Comparison of ENCODE assay signal across 8 mouse cellular contexts in genomic region chr7:100555431-100555951, GRCm38 (mm10). TPM values are rescaled to one million over a fixed set of nuclear protein-coding genes. Genes with fewer than 3 reads are reported as not detected.
DNase-seq lines count a peak whose midpoint lies in the region; ATAC-seq and TF ChIP-seq lines count a peak whose summit lies in the region.

No protein-coding gene starts in this region.

- H3K36me3 ChIP-seq in heart, adult 2 months (ENCODE audit: control insufficient read depth, insufficient read depth, low read length): peaks cover 3% of the 10 kb centered on the region; the same call in 1 of the 2 replicates
- no peaks in the 10 kb centered on the region for H3K36me3 ChIP-seq in stomach, embryonic 16.5 days (ENCODE audit: control insufficient read depth, insufficient read depth, low read length)

- peak; percentile 37 for DNase-seq in adrenal gland, postnatal 14 days
- DNase-seq in embryo, embryonic 10 days (ENCODE audit: low spot score): peak; percentile 60
- peak in 1 of 2 experiments; percentile 28 for DNase-seq in heart, adult 2 months
- DNase-seq in layer of hippocampus, postnatal 10 days (ENCODE audit: low spot score in 2 of 2): peak; percentile 64 to 67
- peak; percentile 47 for DNase-seq in mesoderm, embryonic 11.5 days (ENCODE audit: low read depth, low spot score)
- DNase-seq in spleen, adult 12 weeks (ENCODE audit: low spot score): no peak
- DNase-seq in kidney, postnatal 36 days: no peak

- no peak overlapping the region for H3K4me3 ChIP-seq in heart, adult 2 months
- no peak overlapping the region for H3K4me3 ChIP-seq in stomach, embryonic 16.5 days (replicated peaks; ENCODE audit: low read length)

- no peaks in the 10 kb centered on the region for H3K79me2 ChIP-seq in heart, adult 2 months (replicated peaks; ENCODE audit: control insufficient read depth, insufficient read depth, low read length)

- TF ChIP-seq CTCF in heart, adult 2 months (IDR thresholded peaks at IDR 0.05): no peak

- ATAC-seq in stomach, embryonic 16.5 days (ENCODE audit: insufficient read depth, low FRiP score): peak; percentile 62; the same call in 1 of the 2 replicates

- peak overlapping the region; percentile 45 for H3K27ac ChIP-seq in heart, adult 2 months
- H3K27ac ChIP-seq in stomach, embryonic 16.5 days (ENCODE audit: low read length): peak overlapping the region; percentile 85

- peaks cover 2% of the 10 kb centered on the region; the same call in 1 of the 2 replicates for H3K4me1 ChIP-seq in heart, adult 2 months (ENCODE audit: control insufficient read depth, insufficient read depth, low read length)
- H3K4me1 ChIP-seq in stomach, embryonic 16.5 days (ENCODE audit: control insufficient read depth, insufficient read depth, low read length): peaks cover 3% of the 10 kb centered on the region; the same call in 1 of the 2 replicates

- no peak; the same call in 1 of the 2 replicates for TF ChIP-seq POLR2A in heart, adult 2 months (IDR thresholded peaks at IDR 0.05; ENCODE audit: insufficient read depth, low read depth, low read length)

- 0 out of 2 replicates have a peak overlapping the region, but pooled peaks have one; percentile 19 for H3K9ac ChIP-seq in heart, adult 2 months (ENCODE audit: low read depth, low read length)
- no peak overlapping the region; the same call in 1 of the 2 replicates for H3K9ac ChIP-seq in stomach, embryonic 16.5 days (ENCODE audit: low read length)

- 53% methylated on average over 13 of the region's 13 CpGs for WGBS in heart, adult 2 months
- 35% methylated on average over 13 of the region's 13 CpGs for WGBS in stomach, embryonic 16.5 days

- intact Hi-C loops in heart, adult 2 months (cut with DNase I): no loop called here

- peak overlapping the region; percentile 28 for H3K4me2 ChIP-seq in stomach, embryonic 16.5 days (ENCODE audit: low read depth, low read length)

- H3K9me3 ChIP-seq in stomach, embryonic 16.5 days (replicated peaks; ENCODE audit: control insufficient read depth, low read length): no peaks in the 10 kb centered on the region

- no peaks in the 10 kb centered on the region for H3K27me3 ChIP-seq in heart, adult 2 months (ENCODE audit: control insufficient read depth, insufficient read depth, low read length)
- no peaks in the 10 kb centered on the region for H3K27me3 ChIP-seq in stomach, embryonic 16.5 days (ENCODE audit: control insufficient read depth, insufficient read depth, low read length)

- TF ChIP-seq EP300 in heart, adult 2 months (IDR thresholded peaks at IDR 0.05; ENCODE audit: insufficient read depth, low read depth, low read length): no peak

RNA-seq across cellular contexts. Expression of gene Coa4, which starts 18.6 kb away (rescaled TPM):
- 7.8 and 10.4 TPM in 2 replicates for total RNA-seq in adrenal gland, postnatal 14 days (2021)
- 10 to 100 TPM; 14.1 to 15.4 TPM for total RNA-seq in heart, adult 2 months (2021)
- 20.0 and 22.9 TPM in 2 replicates for polyA plus RNA-seq in heart, adult 2 months (2012; rRNA removed)
- total RNA-seq in layer of hippocampus, postnatal 10 days (2021): 1 to 10 TPM; 5.9 to 6.9 TPM
- polyA plus RNA-seq in stomach, embryonic 16.5 days (2015; fragmentation: Nextera tagmentation; extraction: Ambion mirVana): 28.6 and 34.3 TPM in 2 replicates

RNA-seq across cellular contexts. Expression of gene Dnajb13, which starts 40.7 kb away (rescaled TPM):
- 0.30 TPM in 1 of 2 replicates, not detected in the other for total RNA-seq in adrenal gland, postnatal 14 days (2021)
- total RNA-seq in heart, adult 2 months (2021): not detected
- 0.32 and 1.2 TPM in 2 replicates for polyA plus RNA-seq in heart, adult 2 months (2012; rRNA removed)
- under 1 TPM; 0.50 to 0.87 TPM for total RNA-seq in layer of hippocampus, postnatal 10 days (2021)
- 0.99 and 1.0 TPM in 2 replicates for polyA plus RNA-seq in stomach, embryonic 16.5 days (2015; fragmentation: Nextera tagmentation; extraction: Ambion mirVana)

RNA-seq across cellular contexts. Expression of gene Rab6a, which starts 51.7 kb away (rescaled TPM):
- total RNA-seq in adrenal gland, postnatal 14 days (2021): 68.0 TPM in 2 replicates
- 10 to 100 TPM; 59.8 to 64.9 TPM for total RNA-seq in heart, adult 2 months (2021)
- 21.1 and 35.8 TPM in 2 replicates for polyA plus RNA-seq in heart, adult 2 months (2012; rRNA removed)
- total RNA-seq in layer of hippocampus, postnatal 10 days (2021): 100 to 1,000 TPM; 297 to 364 TPM
- 78.0 and 84.9 TPM in 2 replicates for polyA plus RNA-seq in stomach, embryonic 16.5 days (2015; fragmentation: Nextera tagmentation; extraction: Ambion mirVana)

RNA-seq across cellular contexts. Expression of gene Mrpl48, which starts 52.6 kb away (rescaled TPM):
- 59.8 and 60.9 TPM in 2 replicates for total RNA-seq in adrenal gland, postnatal 14 days (2021)
- total RNA-seq in heart, adult 2 months (2021): 10 to 100 TPM; 65.7 to 69.9 TPM
- 24.1 and 32.9 TPM in 2 replicates for polyA plus RNA-seq in heart, adult 2 months (2012; rRNA removed)
- total RNA-seq in layer of hippocampus, postnatal 10 days (2021): 10 to 100 TPM; 54.8 to 55.3 TPM
- polyA plus RNA-seq in stomach, embryonic 16.5 days (2015; fragmentation: Nextera tagmentation; extraction: Ambion mirVana): 68.9 and 76.9 TPM in 2 replicates

Comparison
In these comparisons a context has a peak if more than half of its experiments do, and no peak if none do; other contexts are left out.
1. DNase-seq: peak in adrenal gland, postnatal 14 days (single experiment), embryo, embryonic 10 days (single experiment), layer of hippocampus, postnatal 10 days (2 of 2) and mesoderm, embryonic 11.5 days (single experiment); none in spleen, adult 12 weeks (single experiment) and kidney, postnatal 36 days (0 of 2).